Mouse (Mus musculus): ENCODE measurements at regions not wholly inside any gene's neighbourhood (a gene's known extent, or its start where the extent isn't known, plus 50 kb on each side); places are given as distances from the start of the nearest gene placed in this dataset.
A peak's percentile ranks its signal among the peaks of the same experiment; 100 is the strongest.

DNA sequence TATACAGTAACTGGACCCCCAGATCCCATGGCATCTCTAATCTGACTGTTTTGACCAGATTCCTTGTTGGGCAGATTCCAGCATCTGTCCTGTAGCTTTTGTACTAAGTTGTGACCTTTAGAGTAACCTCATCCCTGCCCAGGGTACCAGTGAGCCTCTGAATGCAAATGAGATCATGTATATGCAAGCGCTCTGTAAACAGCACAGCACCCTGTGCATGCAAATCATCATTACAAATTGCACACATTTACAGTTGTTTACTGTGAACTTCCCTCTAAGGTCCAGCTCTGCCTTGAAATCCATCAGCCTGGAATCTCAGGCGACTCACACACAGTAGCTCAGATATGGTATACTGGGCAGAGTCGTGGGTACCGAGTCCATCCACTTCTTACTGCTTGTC lies 258.6 kb upstream of the Dusp10 start:
- no peak for DNase-seq

DNA sequence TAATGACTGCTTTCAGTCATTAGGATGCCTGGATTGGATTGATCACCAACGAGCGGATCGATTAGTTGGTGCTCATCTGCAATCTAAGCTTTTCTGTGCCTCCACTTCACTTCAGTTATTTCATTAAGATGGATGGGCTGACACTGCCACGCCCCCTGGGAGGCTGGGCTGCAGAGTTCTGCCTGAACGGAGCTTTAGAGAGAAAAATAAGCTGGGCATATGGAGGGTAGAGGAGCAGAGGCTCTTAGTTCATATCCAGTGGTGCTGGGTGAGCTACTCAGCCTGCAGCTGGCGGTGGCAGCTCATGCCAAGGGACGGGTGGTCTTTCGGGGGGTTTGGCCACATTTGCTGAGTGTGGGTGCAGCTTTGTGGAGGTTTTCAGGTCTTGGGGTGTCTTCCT lies 256.4 kb upstream of the Dusp10 start:
- no peak for DNase-seq

DNA sequence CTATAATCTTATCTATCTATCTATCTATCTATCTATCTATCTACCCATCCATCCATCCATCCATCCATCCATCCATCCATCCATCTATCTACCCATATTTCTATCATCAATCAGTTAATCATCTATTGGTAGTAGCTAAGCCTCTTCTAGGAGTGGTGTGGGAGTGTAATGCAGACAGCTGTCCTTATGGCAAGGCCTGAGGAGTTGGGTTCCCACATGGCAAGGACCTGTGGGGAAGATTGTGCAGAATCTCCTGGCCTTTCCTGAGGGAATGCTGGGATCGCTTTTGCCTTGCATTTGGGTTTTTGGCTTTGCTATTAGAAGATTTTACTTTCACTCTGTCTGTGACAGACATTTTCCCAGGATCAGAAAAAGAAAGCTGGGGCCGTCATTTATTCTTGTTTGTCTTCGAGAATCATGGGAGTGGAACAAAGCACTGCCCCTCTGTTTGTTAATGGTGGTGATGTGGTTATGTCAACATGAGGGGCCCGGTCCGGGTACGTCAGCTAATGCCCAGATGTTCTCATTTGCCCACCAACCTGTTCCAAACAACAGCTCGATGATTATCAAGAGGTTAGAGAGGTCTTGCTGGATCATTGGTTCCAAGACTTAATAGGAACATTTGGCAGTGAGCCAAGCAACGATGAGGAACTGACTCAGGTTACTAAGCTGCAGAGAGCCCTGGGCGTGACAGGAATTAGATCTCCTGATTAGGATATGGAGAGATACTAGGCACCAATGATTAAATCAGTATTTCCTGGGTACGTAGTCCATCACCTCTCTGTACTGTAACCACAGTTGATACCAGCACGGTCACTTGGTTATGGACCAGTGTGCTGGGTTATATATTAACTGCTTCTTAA lies 249.0 kb upstream of the Dusp10 start:
- DNase-seq = no peak

DNA sequence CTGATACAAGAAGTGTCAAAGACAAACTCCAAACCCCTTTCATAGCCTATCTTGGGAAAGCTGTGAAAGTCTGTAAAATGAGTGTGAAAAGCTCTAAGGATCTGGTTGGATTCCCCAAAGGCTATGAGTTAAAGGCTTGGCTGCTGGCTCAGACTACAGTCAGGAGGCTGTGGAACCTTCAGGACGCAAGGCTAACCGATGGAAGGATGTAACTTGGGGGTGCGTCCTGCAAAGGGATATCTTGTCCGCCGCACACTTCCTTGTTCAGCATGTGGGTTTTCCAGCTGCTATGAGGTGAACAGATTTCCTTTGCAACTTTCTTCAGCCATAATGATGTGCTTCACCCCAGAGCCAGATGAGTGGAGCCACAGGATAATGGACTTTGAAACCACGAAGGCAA lies 240.3 kb upstream of the Dusp10 start:
- DNase-seq = no peak

DNA sequence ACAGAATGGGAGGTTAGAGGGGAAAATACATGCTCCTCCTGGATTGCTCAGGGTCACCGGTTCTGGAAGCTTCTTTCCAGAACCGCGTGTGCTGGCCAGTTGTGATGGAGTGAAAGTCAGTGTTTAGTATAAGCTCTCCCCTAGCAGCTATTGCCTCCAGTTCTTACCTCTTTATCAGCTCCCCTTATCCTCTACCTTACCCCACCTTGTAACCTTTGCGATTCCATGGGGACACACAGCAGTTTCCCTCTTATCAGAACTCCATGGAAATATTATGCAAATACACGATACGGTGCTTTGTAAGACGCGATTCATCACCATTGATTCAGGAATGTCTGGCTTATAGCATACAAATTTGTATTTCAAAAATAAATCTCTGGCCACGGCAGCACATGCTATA lies 232.9 kb upstream of the Dusp10 start:
- no peak for DNase-seq

DNA sequence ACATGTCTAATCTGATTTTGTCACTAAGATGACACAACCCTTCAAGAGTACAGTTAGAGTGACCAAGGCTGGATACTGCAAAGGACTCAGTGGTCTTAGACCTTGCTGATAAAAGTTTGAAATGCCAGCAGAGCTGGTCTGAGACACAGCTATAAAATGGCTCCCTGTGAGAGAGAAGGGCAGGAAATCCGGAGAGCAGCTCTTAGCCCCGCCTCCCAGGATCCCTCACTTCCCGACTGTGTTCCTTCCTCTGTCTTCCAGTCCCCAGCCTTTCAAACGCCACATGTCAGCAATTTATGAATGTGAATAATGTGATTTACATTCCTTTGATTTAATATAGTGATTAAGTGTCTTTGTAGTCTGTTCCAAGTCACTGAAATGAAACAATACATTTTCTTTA lies 232.3 kb upstream of the Dusp10 start:
- no peak for DNase-seq

DNA sequence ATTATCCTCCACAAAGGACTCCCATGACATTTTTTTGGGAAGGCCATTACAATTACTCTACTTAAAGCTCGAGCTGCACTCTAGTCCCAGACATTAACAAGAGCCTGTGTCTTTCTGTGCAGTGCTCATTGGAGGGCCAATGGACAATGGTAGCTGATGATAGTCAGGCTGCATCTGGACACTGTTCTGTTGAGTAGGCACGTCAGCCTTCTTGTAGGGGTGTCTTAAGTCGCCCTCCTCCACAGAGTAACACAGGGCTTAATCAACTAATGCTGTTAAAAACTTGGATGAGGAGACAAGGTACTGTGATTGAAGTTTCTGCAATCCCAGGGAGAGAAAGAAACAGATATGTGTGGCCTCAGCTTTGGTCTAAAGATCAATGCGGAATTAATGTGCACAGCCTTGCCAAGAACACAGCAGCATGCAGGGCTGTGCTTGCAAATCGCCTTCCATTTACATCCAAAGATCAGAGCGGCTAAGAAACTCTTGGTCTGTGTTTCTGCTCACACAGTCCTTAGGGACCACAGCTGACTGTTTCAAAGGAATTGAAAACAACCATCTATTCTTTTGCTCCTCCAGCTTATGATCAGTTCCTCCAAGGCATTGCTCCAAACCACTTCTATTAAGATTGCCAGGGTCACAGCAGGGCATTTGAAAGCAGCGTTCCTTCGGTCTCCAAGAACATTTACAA lies 229.5 kb upstream of the Dusp10 start:
- no peak for DNase-seq

DNA sequence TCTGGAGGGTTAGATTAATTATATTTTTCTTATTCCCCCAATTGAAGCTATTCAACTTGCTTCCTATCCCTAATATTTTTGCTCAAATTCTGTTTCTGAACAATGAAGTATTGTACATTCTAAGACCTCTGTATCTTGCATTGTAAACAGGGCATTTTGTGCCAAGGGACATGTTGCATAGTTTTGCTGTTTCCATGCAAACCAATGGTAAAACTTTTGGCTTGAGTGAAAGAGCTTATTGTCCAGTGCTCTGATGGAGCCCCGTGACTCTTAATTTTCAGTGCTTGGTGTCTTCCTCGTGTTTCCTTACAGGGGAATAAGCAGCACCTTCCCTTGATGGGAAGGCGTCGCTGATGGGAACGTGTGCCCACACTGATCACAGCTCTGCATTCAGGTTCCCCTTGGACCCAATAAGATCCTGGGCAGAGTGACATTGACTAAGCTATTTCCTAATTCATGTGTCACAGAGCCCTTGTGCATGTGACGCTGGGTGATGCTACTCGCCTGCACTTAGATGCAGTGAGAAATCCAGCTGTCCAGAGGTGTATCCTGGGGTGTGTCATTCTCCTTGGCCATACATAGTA lies 220.8 kb upstream of the Dusp10 start:
- DNase-seq = no peak

DNA sequence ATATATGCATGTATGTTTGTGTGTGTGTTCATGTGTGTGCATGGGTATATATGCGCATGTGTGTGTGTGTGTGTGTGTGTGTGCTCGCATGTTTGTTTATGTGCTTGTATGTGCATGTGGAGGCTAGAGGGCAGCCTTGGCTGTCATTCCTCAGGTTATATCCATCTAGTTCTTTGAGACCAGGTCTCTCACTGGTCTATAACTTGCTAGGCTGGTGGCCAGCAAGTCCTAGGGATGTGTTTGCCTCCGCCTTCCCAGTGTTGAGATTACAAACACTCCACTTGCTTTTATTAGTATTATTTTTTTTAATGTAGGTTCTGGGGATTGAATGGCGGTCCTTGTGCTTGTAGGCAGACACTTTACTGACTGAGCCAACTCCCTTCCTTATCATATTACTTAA lies 219.8 kb upstream of the Dusp10 start:
- DNase-seq = no peak

DNA sequence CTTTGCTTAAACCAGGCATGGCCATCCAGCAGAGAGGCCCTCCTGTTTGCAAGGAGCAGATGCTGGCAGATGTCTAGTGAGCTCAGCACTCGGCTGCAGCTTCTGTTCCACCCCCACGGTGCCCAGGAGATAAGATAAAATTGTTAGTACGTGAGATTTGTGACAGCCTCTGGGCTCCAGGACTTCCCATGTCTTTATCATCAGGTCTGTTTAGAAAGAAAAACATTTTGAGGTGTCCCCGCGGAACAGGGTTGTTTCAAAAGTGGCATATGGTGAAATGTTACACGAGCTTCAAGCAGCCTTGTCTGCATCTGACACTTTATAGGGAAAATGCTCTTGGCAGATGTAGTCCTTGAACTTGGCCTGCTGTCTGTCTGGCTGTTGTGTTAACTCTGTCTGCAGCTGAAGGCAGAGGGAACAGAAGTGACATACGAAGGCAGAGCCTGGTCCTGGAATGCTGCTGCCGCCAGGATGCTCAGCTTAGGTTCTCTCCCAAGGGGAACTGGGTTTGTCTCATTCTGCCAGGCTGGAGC lies 219.1 kb upstream of the Dusp10 start:
- DNase-seq = no peak

DNA sequence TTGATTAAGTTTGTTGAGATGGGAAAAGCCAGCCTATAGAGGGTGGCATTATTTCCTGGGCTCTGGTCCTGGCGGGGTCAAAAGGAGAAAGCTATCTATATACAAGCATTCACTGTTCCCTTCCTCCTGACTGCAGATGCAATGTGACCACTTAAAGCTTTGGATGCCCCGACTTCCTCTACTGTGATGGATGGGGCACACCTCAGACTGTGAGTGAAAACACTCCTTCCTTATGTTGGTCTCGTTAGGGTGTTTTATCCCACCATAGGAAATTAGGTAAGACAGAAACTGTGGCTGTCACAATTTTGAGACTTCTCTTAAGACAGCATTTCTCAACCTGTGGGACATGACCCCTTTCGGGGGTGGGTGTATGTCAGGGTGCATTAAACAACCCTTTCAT lies 210.8 kb upstream of the Dusp10 start:
- no peak for DNase-seq

DNA sequence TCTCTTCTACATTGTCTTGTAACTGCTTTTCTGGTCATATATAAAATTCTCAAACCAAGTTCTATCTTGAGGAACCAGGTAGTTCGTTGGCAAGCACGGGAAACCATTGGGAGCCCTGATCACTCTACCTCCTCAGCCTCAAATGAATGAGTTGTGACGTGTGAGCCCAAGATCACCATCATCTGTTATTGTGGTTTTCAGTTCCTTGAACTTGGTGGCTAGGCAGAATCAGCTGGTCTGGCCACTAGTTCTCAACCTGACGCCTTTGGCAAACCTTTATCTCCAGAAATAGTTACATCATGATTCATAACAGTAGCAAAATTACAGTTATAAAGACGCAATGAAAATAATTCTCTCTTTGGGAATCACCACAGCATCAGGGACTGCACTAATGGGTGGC lies 209.7 kb upstream of the Dusp10 start:
- DNase-seq = no peak

DNA sequence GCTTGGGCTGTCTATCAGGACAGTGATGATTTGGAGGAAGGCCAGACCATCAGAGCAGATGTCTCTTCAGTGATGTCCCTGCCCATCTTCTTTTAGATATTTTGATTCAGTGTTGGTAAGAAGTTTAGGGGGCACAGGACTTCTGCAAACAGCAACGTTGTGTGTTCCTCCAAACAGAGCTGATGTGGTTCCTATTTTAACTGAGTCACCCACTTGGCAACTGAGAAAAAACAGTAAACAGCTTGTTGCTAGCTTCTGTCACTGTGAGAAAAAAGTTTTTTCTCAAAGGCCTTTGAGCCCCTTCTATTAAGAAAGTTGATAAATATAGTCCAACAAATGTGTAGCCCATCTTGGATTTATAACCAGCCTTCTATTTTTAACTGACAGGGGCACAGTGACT lies 209.3 kb upstream of the Dusp10 start:
- DNase-seq = no peak

DNA sequence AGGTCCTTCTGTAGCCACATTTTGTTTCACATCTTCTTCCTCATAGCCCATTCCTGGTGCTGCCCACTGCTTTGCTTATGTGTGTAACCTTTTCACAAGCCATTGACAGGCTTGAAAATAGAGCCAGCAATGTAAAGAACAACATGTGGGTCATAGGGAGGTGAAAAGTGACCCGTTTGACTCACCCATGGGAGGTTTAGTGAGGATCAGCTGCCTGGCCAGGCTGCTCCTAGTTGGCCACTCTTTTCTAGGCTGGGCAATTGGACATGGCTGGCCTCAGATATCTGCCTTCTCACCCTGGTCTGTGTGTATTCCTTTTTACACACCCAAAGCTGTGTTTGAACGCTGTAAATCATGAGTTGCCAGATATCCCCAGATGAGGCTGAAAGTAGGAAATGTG lies 208.8 kb upstream of the Dusp10 start:
- DNase-seq = no peak

DNA sequence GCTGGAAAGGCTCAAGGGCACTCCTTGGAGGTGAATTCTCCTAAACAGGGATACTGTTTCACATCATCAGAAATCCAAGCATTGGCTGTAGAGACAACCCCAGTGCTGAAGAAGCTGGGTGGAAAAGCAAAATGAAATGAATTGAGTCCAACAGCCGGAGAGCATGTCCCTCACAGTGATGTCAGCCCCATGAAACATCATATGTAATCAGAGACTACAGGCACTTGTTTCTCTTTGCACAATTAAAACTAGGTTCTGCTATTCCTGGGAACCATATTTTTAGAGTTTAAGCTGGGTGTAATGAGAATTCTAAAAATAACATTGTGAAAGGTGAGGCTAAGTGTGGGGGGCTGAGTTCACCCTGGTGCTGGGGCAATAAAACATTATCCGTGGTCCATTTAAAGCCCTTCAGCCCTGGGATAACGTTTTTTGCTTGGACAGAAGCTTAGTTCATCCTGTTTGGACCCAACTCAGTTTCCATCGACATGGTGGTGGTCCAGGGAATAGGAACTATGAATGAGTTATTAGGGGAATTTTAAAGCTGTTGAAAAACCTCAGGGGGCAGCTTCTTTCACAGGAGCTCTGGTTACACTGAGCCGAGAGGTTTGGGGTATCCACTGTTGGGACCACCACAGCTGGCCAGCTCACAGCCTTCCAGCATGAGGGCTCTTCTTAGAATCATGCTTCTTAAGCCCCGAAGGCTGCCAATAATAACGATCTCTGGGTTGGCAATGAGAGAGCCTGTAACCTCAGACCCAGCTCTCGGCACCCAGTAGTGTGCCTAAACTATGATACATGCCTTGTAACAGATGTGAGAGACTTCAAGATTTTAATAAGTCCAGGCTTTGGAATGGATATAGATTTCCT lies 206.0 kb upstream of the Dusp10 start:
- DNase-seq = no peak

DNA sequence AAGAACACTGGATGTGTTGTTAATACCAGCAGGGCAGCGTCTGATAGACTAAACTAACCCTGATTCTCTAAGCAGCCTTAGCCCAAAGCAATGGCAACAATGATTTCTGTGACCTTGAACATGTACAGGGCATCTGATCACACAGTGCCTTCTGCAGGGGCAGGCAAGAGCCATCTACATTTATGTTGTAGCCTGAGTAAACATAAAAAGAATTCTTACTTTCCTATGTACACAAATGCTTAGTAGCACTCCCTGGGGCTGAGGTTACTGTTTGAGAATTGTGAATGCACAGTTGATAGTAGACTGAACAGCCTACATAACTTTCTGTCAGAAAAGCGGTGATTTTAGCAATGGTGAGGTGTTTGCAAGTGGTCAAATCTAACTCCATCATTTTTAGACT lies 204.9 kb upstream of the Dusp10 start:
- no peak for DNase-seq

DNA sequence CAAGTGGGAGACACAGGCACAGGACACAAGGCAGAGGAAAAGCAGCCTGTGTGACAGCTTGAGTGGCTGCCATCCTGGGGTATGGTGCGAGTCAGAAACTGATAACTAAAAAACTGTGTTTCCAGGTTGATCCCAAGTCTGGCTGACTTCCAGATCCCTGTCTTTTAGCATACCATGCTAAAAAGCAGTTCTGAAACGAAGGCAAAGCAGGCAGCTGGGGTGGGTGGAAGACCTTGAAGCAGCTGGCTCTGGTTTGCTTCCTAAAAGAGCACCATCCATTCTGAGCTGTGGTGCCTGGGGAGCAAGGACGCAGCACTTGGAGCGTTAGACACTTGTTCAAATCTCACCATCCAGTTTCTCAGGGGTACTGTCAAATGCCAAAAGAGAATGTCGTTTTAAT lies 192.5 kb upstream of the Dusp10 start:
- DNase-seq = no peak

DNA sequence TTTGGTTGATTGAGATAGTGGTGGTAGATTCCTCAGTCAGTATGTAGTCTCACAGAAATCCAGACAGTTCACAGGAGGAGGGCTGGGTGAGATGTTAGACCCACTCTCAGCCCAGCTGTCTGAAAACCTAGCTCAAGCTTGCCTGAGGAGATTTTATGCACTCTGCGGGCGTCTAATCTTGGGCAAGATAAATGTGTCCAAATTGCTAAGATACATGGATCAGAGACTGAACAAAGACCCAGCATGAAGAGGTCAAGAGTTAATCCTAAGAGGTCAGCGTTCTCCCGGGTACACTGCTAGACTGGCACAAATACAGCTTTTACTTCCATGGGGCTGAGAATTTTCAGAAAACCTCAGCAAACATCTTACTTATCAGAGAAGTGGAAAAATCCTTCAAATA lies 186.8 kb upstream of the Dusp10 start:
- no peak for DNase-seq

DNA sequence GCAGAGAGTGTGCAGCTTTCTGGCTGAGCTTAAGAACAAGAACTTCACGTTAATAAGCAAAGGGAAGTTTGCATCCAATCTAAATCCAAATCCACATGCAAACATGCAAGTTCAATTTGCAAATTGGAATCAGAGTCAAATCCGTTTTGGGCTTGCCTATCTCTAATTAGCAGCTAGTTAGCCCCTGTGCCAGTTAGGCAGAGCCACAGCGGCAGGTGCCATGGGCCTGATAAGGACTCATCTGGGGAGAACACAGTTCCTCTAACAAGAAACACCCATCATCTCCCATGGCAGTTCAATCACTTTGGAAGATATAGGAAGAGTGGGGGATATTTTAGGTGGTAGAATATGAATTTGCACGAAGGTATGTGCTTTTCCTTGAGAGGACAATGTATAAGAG lies 168.0 kb upstream of the Dusp10 start:
- no peak for DNase-seq

DNA sequence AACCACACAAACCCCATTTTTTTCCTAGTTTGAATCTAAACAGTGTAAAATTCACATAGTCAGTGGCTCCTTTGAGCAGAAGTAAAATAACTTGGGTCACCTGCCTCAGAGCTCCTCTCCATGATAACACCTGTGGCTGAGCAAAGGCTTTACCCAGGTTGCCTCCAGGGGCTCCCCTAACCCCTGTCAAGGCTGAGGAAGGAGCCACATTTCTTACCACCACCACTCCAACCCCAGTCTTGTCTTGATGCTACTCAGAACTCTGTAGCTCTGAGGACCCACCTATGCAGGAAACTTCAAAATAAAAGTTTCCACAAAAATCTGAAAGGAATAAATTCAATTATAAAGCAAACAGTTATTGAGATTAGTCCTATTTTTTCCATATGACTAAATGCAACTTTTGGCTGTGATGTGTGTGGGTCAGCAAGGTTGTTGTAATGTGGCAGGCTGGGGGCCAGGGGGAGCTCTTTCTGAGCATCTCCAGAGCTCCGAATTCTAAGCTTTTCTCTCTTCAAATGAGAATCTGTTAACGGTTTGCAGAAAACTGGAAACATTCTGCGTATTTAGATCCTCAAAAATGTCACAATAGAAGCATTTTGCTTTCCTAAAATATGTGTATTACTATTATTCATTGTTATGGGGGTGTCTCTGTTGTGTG lies 159.0 kb upstream of the Dusp10 start:
- peak in 1 of 2 experiments; percentile 9 for DNase-seq

DNA sequence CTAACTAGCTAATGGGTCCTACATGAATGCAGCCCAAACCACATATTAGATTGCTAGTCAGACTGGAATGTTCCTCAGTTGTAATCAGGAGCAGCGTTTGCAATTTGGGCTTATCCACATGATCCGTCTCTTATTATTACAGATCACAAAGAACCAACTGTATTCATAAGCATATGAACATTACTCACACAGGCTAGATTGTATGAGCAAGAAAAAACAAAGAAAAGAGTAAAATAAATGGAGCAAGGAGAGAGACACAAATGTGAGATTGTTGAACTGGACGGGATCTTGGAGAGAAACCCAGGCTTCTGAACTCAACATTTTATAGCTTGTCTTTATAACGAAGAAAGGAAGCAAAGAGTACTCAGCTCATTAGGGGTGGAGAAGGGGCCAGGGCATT lies 148.0 kb upstream of the Dusp10 start:
- DNase-seq = no peak

DNA sequence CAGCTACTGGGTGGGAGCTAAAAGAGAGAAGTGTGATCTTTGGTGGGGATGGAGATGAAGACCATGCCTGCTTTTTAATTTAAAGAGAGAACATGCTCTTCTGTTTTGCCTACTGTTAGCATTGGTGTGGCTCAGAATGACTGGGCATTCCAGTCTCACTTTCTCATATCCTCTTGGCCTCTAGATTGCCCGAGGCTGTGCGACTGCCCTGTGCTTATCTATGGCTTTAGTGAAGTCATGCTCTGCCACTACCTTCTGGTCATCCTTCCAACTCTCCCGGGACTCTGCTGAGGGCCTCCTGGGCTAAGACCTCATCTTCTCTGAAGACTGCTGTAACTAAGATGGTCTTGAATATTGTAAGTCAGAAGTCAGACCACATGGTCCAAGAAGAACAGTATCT lies 147.5 kb upstream of the Dusp10 start:
- no peak for DNase-seq
